Mouse (Mus musculus) hindbrain, postnatal 0 days (tissue): ENCODE measurements around the gene Prkar2a. TPM values are rescaled to one million over a fixed set of nuclear protein-coding genes. Genes with fewer than 3 reads are reported as not detected.

Experiments used
- ATAC-seq: fragments of 200-750 bp; cut with Nextera tagmentation; 2 replicates; pipeline ENCODE4 v1.8.0; 2017; ENCODE audit warnings: mild to moderate bottlenecking, moderate TSS enrichment, moderate library complexity
- DNase-seq: peaks from one replicate; pipeline ENCODE4 v3.0.0-alpha.2; 2015; ENCODE audit warnings: low spot score
- H3K27ac ChIP-seq: fragments of 300-500 bp; sonication (generic); 2 replicates; pipeline ENCODE4 v1.5.1; 2014; ENCODE audit warnings: mild to moderate bottlenecking
- H3K27me3 ChIP-seq: fragments of 300-500 bp; sonication (generic); 2 replicates; pipeline ENCODE4 v1.6.1; 2014; ENCODE audit warnings: low read length, mixed read lengths; ENCODE audit not compliant: insufficient read depth
- H3K36me3 ChIP-seq: fragments of 300-500 bp; sonication (generic); 2 replicates; pipeline ENCODE4 v1.6.1; 2014; ENCODE audit warnings: low read length, mixed read lengths; ENCODE audit not compliant: insufficient read depth
- H3K4me1 ChIP-seq: fragments of 300-500 bp; sonication (generic); 2 replicates; pipeline ENCODE4 v1.6.1; 2014; ENCODE audit warnings: antibody characterized with exemption, low read length, mixed read lengths; ENCODE audit not compliant: insufficient read depth
- H3K4me2 ChIP-seq: fragments of 300-500 bp; sonication (generic); 2 replicates; pipeline ENCODE4 v1.6.1; 2014; ENCODE audit warnings: low read depth, mild to moderate bottlenecking, low read length, moderate library complexity, mixed read lengths
- H3K4me3 ChIP-seq: fragments of 300-500 bp; sonication (generic); 2 replicates; pipeline ENCODE4 v1.5.1; 2014; ENCODE audit warnings: low read length
- H3K9ac ChIP-seq: fragments of 300-500 bp; sonication (generic); replicated peaks from 2 replicates; pipeline ENCODE4 v1.6.1; 2014; ENCODE audit warnings: mild to moderate bottlenecking, low read length, moderate library complexity, mixed read lengths
- H3K9me3 ChIP-seq: fragments of 300-500 bp; sonication (generic); 2 replicates; pipeline ENCODE4 v1.6.1; 2016; ENCODE audit warnings: low read length, mixed read lengths
- CTCF ChIP-seq: IDR thresholded peaks from 2 replicates; pipeline ENCODE4 v1.5.1; 2016; ENCODE audit warnings: antibody characterized with exemption, control low read depth, low read depth
- WGBS: fragments of 180-500 bp; shearing (Covaris S2); extraction: QIAGEN DNeasy Blood & Tissue Kit; methylation state at CpG from one replicate; pipeline ENCODE4 v1.1.7; 2014; 5-methylcytosine and 5-hydroxymethylcytosine counted together
- polyA plus RNA-seq: library from polyadenylated mRNA; unstranded; fragments of >200 nt; fragmentation: Nextera tagmentation; extraction: Ambion mirVana; gene quantifications from 2 replicates; pipeline ENCODE4 v1.2.1, GENCODE M21; 2015
- total RNA-seq: library from RNA; depleted of rRNA; stranded (reverse); fragments of >200 nt; gene quantifications from 2 replicates; pipeline ENCODE4 v1.2.3, GENCODE M21; 2014

Prkar2a gene
- total and polyA plus RNA-seq, 2 experiments from 2014 or later = 43.9 to 87.3 TPM

DNA sequence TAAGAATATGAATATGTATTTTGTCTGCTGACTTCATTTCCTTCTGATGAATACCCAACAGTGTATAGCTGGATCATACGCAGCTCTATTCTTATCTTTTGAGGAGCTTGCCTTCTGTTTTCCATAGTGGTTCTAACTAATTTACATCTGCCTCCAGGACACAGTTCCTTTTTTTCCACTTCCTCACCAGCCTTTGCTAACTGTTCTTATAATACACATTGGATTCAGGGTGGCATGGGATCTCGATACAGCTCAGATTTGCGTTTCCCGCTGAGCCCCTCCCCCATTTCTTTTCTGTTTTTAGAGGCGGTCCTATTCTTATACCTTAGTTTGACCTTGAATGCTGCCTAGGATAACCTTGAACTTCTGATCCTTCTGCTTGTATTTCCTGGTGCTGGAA lies 37.0 kb downstream of the Prkar2a start:
- H3K4me2 ChIP-seq = no peak overlapping the region
- H3K4me3 ChIP-seq = no peak overlapping the region
- 87% methylated on average over 5 of the region's 5 CpGs for WGBS
- H3K4me1 ChIP-seq = no peaks in the 10 kb centered on the region
- DNase-seq = no peak
- no peaks in the 10 kb centered on the region for H3K9me3 ChIP-seq
- TF ChIP-seq CTCF = no peak
- no peak overlapping the region for H3K27ac ChIP-seq
- H3K36me3 ChIP-seq = peaks cover 11% of the 10 kb centered on the region; the same call in 1 of the 2 replicates
- H3K27me3 ChIP-seq = no peaks in the 10 kb centered on the region
- H3K9ac ChIP-seq = no peak overlapping the region
- ATAC-seq = no peak

DNA sequence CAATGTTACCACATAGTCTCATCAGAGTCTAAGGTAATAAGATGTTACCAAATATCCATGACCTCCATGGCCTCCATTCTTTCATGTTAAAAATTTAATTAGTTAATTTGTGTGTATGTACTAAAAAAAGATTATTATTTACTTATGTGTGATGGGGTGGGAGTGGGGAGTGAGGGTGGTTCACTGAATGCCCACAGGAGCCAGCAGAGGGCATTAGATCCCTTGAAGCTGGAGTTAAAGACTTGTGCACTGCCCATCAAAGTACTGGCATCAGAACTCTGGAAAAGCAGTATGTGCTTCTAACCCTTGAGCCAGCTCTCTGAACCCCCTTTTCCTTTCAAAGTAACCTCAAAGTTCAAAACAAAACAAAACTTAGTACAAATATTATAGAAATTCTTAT lies 39.9 kb downstream of the Prkar2a start:
- Histone ChIP-seq H3K9ac (no peak overlapping the region), H3K27ac (no peak overlapping the region), H3K36me3 (peaks cover 11% of the 10 kb centered on the region; the same call in 1 of the 2 replicates), H3K9me3 (no peaks in the 10 kb centered on the region), H3K4me1 (no peaks in the 10 kb centered on the region), H3K27me3 (no peaks in the 10 kb centered on the region), H3K4me2 (no peak overlapping the region), H3K4me3 (no peak overlapping the region)
- DNase-seq (no peak), ATAC-seq (no peak)
- peak; percentile 43 for TF ChIP-seq CTCF

DNA sequence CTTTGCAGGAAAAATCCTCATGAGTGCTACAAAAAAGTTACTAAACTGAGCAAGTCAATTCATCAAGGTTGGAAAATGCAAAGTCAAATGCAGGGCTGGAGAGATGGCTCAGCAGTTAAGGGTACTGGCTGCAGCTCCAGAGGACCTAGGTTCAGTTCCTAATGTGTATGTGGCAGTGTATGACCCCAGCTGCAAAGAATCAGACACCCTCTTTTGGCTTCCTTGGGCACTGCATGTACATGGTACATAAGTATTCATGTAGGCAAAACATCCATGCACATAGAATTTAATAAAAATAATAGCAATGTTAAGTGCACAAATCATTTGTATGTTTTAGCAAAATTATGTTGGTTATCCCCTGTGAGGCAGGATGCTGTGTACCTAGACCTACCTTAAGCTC lies 43.3 kb downstream of the Prkar2a start:
- TF ChIP-seq CTCF = peak; percentile 26
- Histone ChIP-seq H3K9me3 (no peaks in the 10 kb centered on the region), H3K9ac (no peak overlapping the region), H3K27ac (no peak overlapping the region), H3K36me3 (peaks cover 23% of the 10 kb centered on the region), H3K27me3 (no peaks in the 10 kb centered on the region), H3K4me2 (no peak overlapping the region), H3K4me1 (no peaks in the 10 kb centered on the region), H3K4me3 (no peak overlapping the region)
- DNase-seq = no peak
- ATAC-seq = no peak

DNA sequence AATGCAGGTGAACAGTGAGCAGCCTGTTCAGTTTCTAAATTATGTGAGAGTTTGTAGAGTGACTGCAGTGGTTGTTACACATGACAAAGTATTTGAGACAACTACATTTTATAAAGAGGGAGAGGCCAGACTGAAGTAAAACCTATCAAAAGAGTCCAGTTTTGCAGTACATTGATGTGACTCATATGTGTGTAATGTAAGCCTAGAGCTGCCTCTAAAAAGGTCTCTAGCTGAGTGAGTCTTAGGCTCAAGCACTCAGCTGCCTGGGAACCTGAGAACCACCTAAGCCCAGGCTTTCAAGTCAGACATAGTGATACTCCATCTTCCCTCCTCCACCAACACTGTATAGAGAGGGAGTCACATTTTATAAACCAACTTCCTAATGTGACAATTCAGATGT lies 45.5 kb downstream of the Prkar2a start:
- peaks cover 12% of the 10 kb centered on the region for H3K36me3 ChIP-seq
- H3K9ac ChIP-seq = no peak overlapping the region
- H3K27ac ChIP-seq = no peak overlapping the region
- no peak overlapping the region for H3K4me3 ChIP-seq
- H3K27me3 ChIP-seq = no peaks in the 10 kb centered on the region
- TF ChIP-seq CTCF = no peak
- no peaks in the 10 kb centered on the region for H3K9me3 ChIP-seq
- no peak for ATAC-seq
- no peak for DNase-seq
- no peak overlapping the region for H3K4me2 ChIP-seq
- H3K4me1 ChIP-seq = no peaks in the 10 kb centered on the region

DNA sequence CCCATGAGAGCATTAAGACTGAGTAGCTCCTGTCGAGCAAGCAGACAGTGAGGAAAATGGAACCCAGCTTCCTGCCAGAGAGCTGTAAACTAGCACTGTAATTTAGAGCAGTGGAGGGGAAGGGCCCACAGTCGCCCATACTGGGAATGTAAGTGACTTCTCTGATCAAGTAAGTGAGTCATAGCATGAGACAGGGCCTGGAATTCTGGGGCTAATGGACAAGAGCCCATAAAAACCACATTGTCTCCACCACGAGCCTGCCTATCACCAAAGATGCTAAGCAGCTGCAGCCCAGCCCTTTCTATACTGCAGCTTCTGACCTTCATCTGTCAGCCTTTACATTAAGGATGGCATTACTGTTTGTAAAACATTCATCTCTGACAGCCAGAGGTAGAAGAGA lies 50.1 kb downstream of the Prkar2a start:
- no peak overlapping the region for H3K9ac ChIP-seq
- no peaks in the 10 kb centered on the region for H3K4me1 ChIP-seq
- 53% methylated on average over 3 of the region's 3 CpGs for WGBS
- H3K27me3 ChIP-seq = no peaks in the 10 kb centered on the region
- H3K27ac ChIP-seq = no peak overlapping the region
- H3K4me2 ChIP-seq = no peak overlapping the region
- DNase-seq = no peak
- no peak overlapping the region for H3K4me3 ChIP-seq
- no peaks in the 10 kb centered on the region for H3K9me3 ChIP-seq
- peaks cover 32% of the 10 kb centered on the region for H3K36me3 ChIP-seq
- no peak for TF ChIP-seq CTCF
- no peak for ATAC-seq

DNA sequence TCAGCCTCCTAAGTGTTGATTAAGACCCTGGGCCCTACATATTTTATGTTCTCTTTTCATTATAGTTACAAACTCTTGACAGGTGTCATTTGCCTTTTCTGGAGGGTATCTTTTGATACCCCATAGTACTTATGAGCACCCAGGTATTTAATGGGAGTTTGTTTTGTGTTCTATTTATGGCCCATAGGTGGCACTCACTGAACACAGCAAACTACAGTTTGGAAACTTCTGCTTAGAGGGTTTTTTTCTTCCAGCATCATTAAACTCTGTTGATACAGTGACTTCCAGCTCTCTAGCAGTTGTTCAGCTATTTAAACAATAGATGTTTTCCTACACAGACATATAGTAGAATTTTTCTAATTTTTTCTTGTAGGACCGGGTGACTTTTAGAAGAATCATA lies 50.9 kb downstream of the Prkar2a start:
- Histone ChIP-seq H3K9me3 (no peaks in the 10 kb centered on the region), H3K4me3 (no peak overlapping the region), H3K36me3 (peaks cover 31% of the 10 kb centered on the region; the same call in 1 of the 2 replicates), H3K9ac (no peak overlapping the region), H3K4me1 (no peaks in the 10 kb centered on the region), H3K4me2 (no peak overlapping the region), H3K27ac (no peak overlapping the region), H3K27me3 (no peaks in the 10 kb centered on the region)
- TF ChIP-seq CTCF = peak; percentile 61
- DNase-seq (peak; percentile 25), ATAC-seq (no peak)
- 85% methylated on average over 1 of the region's 1 CpGs for WGBS

DNA sequence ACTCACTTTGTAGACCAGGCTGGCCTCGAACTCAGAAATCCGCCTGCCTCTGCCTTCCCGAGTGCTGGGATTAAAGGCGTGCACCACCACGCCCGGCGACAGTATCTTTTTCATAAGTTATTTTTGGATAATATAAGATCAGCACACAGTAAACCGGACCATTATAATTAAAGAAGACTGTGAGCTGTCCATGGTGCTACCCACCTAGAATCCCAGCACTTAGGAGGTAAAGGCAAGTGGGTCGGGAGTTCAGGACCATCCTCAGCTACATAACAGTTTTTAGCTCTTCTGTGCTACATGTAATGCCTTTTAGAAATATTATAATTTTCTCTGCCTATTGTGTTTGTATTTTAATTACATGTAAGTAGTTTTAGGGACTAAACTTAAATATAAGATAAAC lies 52.9 kb downstream of the Prkar2a start:
- TF ChIP-seq CTCF = no peak
- Histone ChIP-seq H3K9ac (no peak overlapping the region), H3K27ac (no peak overlapping the region), H3K27me3 (no peaks in the 10 kb centered on the region), H3K9me3 (no peaks in the 10 kb centered on the region), H3K36me3 (peaks cover 47% of the 10 kb centered on the region), H3K4me3 (no peak overlapping the region), H3K4me2 (no peak overlapping the region), H3K4me1 (no peaks in the 10 kb centered on the region)
- DNase-seq (no peak), ATAC-seq (no peak)
- WGBS = 93% methylated on average over 9 of the region's 9 CpGs
